Mouse (Mus musculus): ENCODE measurements around the gene Tmem170.

DNA sequence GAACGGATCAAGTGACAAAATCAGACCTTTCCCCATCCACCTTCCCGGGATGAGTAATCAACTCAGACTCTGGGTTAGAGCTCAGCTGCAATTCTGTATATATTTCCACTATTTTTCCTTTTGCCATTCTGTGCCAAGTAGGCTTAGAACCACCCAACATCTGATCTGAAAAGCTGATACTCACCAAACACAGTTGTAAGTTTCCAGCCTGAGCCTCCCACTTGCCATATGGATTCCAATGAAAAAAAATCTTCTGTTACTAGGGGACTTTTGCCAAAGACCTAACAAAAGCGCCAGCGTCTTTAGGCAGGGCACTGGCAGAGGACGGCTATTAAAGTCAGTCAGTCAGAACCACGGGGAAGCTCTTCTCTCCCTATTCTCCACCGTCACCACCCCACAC lies 35.0 kb upstream of the Tmem170 start:
- no peak for TF ChIP-seq GATA2 (IDR thresholded peaks at IDR 0.05; ENCODE audit: borderline replicate concordance, low read depth, low read length)
- TF ChIP-seq CTCF (IDR thresholded peaks at IDR 0.05; ENCODE audit: low read depth, low read length): no peak
- TF ChIP-seq GATA1 (IDR thresholded peaks at IDR 0.05; ENCODE audit: borderline replicate concordance, low read length): no peak
- no peak for TF ChIP-seq TAL1 (conservative IDR thresholded peaks at IDR 0.05; ENCODE audit: low read depth, low read length)
- TF ChIP-seq POLR2AphosphoS5 (IDR thresholded peaks at IDR 0.05; ENCODE audit: insufficient replicate concordance, low read depth, low read length): no peak
